Mouse (Mus musculus) c-Kit-negative CD71-positive TER-119-positive erythroid progenitor cells, embryonic 14.5 days (primary cell): ENCODE results near the gene Ppm1h.

Experiments used
- DNase-seq: peaks from one replicate; pipeline ENCODE4 v3.0.0-alpha.2; 2013; ENCODE audit warnings: low read depth, low spot score

The Ppm1h gene

DNA sequence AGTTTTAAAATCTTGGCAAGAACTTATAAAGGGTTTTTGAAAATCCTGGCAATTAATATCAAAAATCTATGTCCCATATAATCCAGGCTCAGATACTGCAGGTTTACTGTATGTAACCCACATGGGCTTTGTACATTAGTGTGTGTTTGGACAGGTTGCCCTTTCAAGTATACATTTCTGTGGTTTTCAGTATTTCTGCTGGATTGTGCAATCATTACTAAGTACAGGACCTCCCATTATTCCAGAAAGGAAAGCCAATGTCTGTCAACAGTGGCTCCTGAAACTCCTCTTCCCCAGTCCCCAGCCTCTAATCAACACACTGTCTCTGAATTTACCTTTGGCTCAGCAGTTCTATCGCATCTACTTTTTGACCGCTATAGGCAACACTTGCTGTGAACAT is 66.4 kb downstream of the Ppm1h start:
- no peak for DNase-seq

DNA sequence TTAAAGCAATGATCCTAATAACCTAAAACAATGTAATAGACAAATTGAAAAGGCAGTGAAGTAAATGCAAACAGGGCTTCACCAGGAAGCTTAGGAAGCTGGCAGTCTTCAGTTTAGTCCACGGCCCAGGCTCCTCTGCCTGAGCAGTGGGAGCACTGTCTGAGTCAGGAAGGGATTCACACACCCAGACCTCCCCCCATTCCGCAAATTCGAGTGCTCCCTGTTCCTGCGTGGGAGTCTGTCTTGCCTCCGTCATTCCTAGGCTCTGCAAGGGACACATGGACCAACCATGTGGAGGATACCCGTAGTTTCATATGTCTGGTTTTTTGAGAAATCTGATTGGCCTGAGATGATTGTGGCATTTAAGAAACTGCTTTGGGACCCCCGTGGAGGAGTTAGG is 67.6 kb downstream of the Ppm1h start:
- DNase-seq = no peak

DNA sequence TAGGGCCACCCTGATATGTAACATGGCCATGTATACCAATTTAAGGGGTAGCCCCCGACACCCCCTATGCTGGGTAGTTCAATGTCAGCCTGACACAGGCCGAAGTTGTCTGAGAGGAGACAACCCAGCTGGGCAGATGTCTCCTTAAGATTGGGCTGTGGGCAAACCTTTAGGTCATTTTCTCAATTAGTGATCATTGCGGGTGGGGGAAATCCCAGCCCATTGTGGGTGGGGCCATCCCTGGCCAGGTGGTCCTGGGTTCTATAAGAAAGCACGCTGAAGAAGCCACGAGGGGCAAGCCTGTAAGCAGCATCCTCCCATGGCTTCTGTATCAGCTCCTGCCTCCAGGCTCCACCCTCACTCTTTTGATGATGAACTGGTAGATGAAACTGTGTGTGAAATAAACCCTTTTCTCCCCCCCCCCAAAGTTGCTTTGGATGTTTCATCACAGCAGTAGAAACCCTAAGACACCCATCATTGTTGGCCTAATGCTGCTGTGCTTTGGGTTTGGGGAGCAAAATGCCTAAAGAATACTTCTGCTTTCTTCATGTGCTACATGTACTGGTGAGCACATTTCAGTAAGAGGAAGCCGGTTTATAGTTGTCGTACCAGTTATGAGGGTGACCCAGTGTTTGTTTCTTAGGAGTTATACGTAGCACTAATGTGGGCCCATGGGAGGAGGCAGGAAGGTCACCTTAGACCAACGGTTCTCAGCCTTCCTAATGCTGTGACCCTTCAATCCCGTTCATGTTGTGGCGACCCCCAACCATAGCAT is 68.8 kb downstream of the Ppm1h start:
- DNase-seq = no peak

DNA sequence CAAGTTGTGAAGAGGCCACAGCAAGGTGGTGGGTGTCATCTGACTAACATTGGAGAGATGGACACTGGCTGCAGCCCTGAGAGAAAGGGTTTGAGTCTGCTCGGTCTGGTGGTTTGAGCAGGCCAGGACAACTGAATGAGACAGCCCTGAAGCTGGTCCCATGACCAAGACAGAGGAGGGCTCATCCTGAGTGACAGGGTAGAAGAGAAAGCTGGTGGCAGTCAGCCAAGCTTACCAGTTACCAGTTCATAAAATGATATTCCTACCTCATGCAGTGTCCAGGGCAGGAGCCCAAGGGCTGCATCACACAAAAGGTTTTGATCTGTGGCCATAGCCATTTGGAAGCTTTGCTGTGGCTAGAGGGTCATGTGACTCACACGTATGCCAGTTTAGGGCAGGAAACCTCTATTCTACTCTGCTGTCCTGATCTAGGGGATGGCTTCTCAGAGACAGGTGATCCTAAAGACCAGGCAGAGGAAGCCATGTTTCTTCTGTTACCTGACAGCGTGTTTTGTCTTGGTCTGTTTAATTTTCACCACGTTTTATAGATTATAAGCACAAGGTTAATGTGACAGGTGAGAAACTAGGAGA is 69.9 kb downstream of the Ppm1h start:
- DNase-seq = no peak

DNA sequence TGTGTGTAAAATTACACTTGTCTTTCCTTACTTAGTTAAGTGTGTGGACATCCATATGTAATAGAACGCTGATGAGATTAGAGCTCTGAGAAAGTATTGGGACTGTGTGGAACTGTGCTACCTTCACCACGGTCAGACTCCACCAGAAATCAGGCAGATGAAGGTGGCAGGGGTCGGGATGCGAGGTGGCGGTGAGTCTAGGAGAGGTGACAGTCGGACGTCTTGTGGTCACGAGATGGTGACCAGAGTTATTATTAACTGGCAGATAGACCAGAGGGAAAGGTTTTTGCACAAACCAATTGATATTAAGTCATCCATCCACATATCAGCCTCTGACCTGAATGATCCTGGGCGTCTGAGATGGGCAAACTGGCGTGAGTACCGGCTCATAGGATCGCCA is 70.5 kb downstream of the Ppm1h start:
- DNase-seq = no peak

DNA sequence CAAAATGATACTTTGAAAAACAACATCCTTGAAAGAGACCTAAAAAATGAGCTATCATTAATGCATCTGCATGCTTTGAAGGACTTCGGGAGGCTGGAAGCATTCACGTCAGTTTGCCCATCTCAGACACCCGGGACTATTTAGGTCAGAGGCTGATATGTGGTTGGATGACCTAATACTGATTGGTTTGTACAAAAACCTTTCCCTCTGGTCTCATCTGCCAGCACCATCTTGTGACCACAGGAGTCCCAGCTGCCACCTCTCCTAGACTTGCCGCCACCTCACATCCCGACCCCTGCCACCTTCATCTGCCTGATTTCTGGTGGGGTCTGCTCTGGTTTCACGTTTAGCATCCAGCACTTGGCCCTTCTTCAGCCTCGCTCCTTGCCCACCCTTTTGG is 71.3 kb downstream of the Ppm1h start:
- DNase-seq = no peak

DNA sequence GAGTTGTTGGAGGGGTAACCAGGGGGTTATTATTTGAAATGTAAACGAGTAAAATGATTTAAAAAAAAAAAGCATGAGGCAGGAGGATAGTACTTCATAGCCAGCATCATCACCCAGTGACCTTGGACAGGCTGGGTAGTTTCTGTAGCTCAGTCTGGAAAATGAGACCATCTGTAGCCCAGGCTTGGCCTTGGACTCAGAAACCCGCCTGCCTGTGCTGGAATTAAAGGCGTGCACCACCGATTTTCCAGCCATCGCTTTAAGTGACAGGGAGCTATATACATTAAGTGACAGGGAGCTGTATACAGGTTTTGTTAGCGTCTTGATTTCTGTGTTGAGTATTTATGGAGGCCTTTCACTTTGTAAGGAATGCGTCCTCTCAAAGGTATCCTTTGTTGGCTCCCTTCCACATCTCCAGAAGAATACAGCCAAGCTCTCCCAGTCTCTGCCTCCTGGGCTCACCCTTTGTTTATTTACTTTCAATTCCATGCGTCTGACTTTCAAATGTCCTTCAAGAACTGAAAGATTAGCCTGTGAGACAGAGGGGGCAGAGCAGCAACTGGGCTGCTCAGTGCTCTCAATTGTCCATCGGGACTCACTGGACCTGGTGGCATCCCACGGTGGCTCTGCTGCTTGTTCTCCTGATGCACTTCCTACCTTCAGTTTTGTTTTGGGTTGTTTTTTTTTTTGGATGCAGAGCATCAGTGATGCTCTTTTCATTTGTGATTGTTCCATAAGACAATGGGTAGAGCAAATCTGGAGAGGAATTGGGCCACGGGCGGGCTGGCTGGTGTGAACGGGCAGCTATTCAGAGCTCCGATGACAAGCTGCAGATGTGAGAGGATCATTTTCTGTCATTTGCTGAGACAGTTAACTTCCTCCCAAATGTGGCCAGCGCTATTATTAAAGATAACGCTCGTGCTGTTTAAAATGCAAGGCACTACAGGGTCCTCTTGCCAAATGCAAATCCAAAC is 74.7 kb downstream of the Ppm1h start:
- DNase-seq = no peak

DNA sequence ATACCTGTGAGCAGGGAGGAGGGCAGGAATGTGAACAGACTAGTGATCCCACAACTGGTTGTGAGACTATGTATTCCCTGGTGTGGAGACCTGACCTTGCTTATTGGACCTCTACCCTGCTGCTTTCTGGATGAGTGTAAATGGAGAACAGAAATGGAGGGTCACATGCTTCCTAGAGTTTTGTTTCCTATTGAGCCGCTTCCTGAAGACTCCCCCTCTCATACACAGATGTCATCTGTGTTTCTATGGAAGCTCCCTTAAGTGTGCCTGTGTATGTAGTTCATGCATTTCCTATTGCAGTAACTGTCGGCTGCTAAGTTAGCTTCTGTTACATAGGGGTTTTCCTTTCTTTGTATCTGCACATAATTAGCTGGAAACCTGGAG is 75.4 kb downstream of the Ppm1h start:
- no peak for DNase-seq

DNA sequence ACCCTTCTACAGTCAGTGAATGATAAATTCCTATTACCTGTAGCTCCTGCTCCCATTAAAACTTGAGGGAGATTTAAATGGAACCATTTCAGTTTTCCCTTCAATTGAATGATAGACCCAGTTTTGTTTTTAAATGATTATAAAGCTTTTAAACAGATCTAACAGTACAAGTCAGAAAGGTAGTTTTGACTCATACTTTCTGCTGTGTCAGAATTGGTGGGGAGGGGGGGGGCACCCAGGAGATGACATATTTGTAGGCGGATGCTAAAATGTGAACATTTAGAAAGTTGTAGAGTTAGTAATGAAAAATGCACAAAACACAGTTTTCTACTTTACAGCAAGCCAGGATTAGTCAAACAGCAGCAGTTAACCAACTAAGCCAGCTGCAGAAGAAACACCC is 76.4 kb downstream of the Ppm1h start:
- no peak for DNase-seq

DNA sequence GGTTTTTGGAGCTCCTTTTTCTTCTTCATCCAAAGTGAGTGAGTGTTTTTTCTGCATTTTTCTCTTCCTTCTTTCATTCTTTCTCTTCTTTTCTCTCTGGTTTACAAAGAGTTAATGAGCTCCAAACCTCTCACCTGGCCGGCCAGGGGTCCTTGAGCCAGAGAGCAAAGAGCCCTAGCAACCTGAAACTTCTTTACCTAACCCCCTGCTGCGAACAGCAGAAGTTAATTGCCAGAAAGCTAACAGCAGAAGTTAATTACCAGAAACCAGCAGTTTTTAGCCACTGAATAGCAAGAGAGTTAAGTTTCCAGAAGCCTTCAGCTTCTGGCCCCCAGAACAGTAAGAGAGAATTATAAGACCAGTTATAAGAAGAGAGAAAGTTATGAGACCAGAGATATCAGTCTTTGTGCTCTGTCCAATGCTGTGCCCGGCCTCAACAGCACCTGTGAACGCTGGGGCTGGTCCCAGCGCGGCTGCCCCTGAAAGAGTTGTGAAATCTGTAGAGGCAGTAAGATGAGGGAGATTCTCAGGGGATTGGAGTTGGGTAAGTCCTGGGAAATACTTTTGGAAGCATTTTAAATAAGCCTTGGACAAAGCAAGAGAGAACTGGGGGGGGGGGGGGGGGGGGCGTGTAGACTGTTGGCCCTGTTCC is 78.4 kb downstream of the Ppm1h start:
- DNase-seq = no peak

DNA sequence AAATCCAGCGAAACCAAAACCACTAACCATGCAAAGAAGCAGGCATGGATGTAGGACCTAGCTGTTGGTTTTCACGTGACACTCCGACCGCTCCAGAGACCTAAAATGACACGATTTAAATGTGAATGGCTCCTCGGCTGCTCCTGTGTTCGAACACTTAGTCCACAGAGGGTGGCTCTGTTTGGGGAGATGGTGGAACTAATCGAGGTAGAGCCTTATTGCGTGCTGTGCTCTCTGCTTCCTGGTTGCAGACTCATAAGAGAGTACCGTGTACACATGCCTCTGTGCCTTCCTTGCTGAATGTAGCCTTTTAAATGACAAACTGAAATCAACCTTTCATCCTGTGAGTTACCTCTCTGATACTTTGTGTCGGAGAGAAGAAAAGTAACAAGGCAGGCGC is 79.2 kb downstream of the Ppm1h start:
- no peak for DNase-seq

DNA sequence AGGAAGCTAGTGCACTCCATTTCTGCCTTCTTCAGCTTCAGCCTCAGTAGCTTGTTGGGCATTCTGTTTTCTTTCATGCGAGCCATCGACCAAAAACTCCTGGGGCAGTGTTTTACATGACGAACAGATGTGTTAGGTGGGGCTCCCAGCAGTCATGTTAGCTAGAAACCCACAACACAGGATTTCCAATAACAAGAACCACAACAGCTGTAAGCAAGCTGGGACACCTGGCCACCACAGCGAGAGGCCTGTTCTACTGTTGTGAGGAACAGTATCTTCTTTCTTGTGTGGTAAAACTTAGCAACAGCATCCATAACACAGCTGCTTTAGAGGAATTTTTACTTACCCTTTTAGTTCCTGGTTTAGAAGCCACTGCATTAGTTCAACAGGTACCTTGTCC is 79.8 kb downstream of the Ppm1h start:
- DNase-seq = no peak

DNA sequence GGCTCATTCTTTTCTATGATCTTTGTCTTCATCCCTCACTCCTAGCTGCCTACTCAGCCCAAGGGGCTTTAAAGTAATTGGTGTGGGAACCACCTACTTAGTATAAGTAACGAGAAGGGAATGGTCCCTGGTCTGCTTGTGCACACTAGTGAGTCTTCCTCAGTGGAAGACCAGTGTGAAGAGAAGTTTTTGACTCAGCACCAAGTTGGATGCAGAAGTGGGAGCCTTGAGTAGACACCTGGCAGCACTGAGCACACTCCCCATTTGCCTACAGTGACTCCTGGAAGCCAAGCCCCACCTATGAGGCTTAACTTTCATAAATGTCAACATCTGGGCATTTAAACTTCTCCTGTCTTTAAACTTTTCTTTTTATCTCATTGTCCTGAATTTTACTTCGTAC is 81.2 kb downstream of the Ppm1h start:
- no peak for DNase-seq

DNA sequence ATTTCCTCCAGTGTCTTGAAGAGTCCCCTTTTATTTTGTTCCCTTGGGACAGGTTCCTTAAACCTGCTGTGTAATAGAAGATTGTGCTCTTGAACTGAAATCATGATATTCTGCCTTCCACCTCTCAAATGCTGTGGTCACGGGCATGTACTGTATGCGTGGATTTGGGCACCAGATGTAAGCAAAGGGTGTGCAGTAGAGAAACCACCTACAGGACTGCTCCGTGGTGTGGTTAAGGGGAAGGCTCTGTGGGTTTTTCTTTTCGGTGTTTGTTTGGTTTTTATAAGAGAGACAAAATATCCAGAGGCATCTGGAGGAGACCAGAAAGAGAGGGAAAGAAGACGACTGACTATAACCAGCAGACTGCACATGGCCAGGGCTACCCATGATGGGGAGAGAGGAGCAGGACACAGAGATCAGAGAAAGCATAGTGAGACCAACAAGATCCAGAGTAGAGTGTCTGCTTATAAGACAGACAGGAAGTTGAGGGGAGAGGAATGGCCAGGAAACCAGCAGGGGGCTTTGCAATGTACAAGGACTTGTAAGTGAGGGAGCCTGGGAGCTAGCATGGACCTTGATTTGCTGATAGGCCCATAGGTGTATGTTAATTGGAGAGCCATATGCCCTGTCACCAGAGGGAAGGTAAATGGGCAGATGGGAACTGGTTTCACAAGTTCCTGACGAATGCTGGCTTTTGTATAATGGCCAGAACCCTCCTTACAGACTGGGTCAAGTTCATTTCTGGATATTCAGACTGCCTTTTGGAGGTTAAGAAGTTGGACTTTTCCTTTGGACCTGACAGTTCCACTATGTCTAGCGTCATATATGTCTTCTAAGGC is 82.1 kb downstream of the Ppm1h start:
- DNase-seq = no peak

DNA sequence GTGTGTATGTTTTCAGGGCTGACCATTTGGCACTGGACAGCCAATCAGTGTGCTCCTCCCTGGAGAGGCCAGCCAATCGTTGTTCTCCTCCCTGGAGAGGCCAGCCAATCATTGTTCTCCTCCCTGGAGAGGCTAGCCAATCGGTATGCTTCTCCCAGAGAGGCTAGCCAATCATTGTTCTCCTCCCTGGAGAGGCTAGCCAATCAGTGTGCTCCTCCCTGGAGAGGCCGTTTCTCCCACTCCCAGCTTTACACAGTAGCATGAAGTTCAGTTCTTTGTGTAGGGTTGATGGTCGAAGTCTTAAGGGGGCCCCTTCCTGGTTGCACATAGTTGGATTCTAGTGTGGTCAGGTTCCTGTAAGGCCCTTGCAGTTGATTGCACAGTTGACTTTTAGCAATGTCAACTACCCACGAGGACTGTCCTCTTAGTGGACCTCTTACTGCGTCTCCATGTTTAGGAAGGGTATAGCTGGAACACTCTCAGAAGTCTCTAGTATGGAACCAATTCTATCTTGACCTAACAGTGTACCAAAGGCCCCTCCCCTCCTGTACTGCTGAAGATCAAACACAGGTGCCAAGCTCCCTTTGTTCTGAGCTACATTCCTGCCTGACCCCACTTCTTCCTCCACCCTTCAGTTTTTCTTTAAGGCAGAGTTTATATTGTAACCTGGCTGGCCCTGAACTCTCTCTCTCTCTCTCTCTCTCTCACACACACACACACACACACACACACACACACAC is 84.4 kb downstream of the Ppm1h start:
- no peak for DNase-seq

DNA sequence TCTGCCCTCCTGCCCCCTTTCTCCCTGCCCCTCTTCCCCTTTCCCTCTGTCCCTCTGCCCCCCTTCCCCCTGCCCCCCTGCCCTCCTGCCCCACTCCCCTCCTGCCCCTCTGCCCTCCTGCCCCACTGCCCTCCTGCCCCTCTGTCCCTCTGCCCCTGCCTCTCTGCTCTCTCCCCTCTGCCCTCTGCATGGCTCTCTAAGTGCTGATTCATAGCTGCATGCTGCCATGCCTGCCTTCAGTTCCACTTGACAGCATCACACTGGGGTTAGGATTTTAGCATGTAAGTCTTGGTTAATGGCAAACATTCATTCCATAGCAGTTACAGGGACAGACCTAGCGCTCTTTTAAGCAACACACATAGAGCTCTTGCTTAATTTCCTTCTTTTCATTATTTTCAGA is 85.0 kb downstream of the Ppm1h start:
- no peak for DNase-seq

DNA sequence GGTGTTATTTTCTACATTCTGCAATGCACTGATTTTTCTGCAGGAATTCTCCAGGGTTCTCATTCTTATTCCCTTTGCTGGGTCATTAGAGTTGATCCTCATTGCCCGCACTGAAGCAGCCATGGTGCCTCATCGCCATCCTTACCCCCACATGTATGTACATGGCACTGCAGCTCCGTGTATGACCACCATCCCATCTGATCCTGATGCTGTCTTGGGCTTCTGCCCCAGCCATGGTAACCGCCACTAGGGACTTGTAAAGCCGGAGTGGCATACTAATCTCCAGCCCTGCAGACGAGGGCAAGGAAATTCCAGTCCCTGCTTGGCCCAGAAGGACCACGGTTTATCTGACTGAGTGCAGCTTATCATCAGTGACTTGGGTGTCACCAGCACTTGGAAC is 86.1 kb downstream of the Ppm1h start:
- DNase-seq = no peak

DNA sequence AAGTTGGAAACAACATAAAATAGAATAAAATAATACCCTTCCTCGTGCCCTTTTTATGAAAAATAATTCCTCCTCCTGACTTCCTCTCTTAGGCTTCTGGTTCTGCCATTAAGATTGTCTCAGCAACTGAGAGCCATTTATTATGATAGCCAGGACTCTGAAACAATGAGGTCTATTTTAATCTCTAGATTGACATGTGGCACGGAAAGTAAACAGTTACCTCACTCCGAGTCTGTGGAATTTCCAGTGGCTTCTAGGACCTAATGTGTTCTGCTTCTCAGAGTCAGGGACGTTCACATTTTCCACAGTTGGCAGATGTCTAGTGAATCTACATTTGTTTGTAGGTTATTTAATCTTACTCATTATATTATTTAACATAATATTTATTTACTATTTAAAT is 87.0 kb downstream of the Ppm1h start:
- DNase-seq = no peak

DNA sequence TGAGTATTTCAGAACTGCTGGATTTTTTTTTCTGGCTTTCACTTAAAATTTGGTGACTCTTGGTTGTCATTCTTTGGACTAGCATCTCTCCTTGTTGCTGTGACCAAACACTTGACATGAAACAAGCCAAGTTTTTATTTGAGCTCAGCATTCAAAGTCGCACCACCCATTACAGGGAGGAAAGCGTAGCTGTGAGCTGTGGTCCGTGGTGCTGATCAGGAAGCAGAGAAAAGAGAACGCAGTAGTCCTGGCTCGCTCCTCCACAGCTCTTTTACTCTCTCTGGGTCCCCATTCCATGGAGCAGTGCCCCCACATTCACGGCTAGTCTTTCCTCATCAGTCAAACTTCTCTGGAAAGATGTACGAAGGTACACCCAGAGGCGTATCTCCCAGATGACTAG is 87.4 kb downstream of the Ppm1h start:
- no peak for DNase-seq

DNA sequence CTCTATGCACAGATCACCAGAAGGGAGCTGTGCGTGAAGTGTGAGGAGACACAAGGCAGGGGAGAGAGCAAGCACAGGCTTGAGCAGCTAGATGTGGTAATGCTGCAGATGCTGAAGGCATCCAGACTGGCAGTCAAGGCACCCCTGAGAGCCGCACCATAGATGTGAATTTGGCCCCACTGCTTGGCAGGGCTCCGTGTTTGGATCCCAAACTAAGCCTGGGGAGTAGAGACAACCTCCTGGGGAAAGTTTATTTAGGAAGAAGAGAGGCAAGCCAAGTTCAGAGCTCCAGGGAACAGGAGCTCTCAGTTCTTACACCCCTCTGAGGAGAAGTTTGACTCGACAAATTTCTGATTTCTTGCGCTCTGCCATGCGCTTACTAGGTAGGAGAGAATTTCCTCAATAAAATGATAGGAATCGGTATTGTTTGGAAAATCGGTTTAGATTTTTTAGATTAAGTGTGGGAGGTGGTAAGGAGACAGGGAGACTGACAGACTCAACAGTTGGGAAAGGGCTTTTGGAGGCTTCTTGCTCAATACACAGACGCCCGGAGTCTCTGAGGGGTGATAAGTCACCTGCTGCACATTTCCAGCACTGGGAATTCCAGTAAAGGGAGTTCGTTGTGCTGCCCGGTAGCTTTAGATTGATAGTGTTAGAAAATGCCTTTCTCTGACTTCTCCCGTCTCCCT is 89.8 kb downstream of the Ppm1h start:
- DNase-seq = no peak
